Comparison of ENCODE assay signal across 8 mouse cellular contexts in genomic region chr5:23433720-23434597, GRCm38 (mm10). TPM values are rescaled to one million over a fixed set of nuclear protein-coding genes. Genes with fewer than 3 reads are reported as not detected.
DNase-seq lines count a peak whose midpoint lies in the region; ATAC-seq lines count a peak whose summit lies in the region.

Gene Kmt2e (plus strand): TSS chr5:23434441.

- ATAC-seq in intestine, embryonic 14.5 days (replicated peaks; ENCODE audit: low FRiP score, low TSS enrichment, low read depth), result peak; percentile 78
- ATAC-seq in megakaryocyte-erythroid progenitor cell, adult 5-6 weeks (replicated peaks; ENCODE audit: low FRiP score, low TSS enrichment, poor library complexity, severe bottlenecking), result peak; percentile 45

- peak within 1 kb of the TSS; percentile 100 for H3K27ac ChIP-seq in intestine, embryonic 14.5 days (ENCODE audit: low read depth)

- peak within 1 kb of the TSS; percentile 68 for H3K4me2 ChIP-seq in intestine, embryonic 14.5 days (ENCODE audit: low read length)

- H3K4me3 ChIP-seq in intestine, embryonic 14.5 days (ENCODE audit: low read depth, low read length), result peak within 1 kb of the TSS; percentile 84

- intact Hi-C loops in left cerebral cortex, postnatal 14 days (cut with DNase I), result loop anchor here (2.0 kb wide), 1 partner anchor 15 kb away; no protein-coding TSS in a partner anchor

- H3K27me3 ChIP-seq in intestine, embryonic 14.5 days (replicated peaks; ENCODE audit: control insufficient read depth, insufficient read depth, low read length), result no peaks in the 10 kb centered on the region

- H3K36me3 ChIP-seq in intestine, embryonic 14.5 days (ENCODE audit: control insufficient read depth, insufficient read depth, low read length), result no peaks in the 10 kb centered on the region

- peak; percentile 94 for DNase-seq in adrenal gland, adult 2 months
- DNase-seq in embryo, embryonic 11 days, result peak; percentile 93
- peak; percentile 94 for DNase-seq in gastrocnemius, postnatal 25 days
- peak; percentile 93 for DNase-seq in intestine, embryonic 14.5 days (ENCODE audit: low spot score)
- peak; percentile 93 to 97 for DNase-seq in left cerebral cortex, postnatal 14 days (ENCODE audit: low spot score in 2 of 2)
- DNase-seq in right cerebral cortex, postnatal 14 days, result peak; percentile 92
- DNase-seq in urinary bladder, postnatal 25 days (ENCODE audit: low spot score), result peak; percentile 91

- peak within 1 kb of the TSS; percentile 100 for H3K9ac ChIP-seq in intestine, embryonic 14.5 days (ENCODE audit: low read length)

- H3K4me1 ChIP-seq in intestine, embryonic 14.5 days (replicated peaks; ENCODE audit: control insufficient read depth, insufficient read depth, low read length), result peaks cover 18% of the 10 kb centered on the region

- no peaks in the 10 kb centered on the region for H3K9me3 ChIP-seq in intestine, embryonic 14.5 days (ENCODE audit: control insufficient read depth, low read length)

- WGBS in intestine, embryonic 14.5 days, result under 1% methylated on average over 69 of the region's 85 CpGs

RNA-seq across cellular contexts. Expression of gene Kmt2e, which starts in this region (rescaled TPM):
- total RNA-seq in adrenal gland, adult 2 months (2021), result 10 to 100 TPM; 59.1 to 67.9 TPM
- 12.5 and 16.7 TPM in 2 replicates for polyA plus RNA-seq in adrenal gland, adult 2 months (2012; rRNA removed)
- 10 to 100 TPM; 20.5 to 24.2 TPM for total RNA-seq in gastrocnemius, postnatal 25 days (2021)
- 80.7 and 85.5 TPM in 2 replicates for polyA plus RNA-seq in intestine, embryonic 14.5 days (2014; fragmentation: Nextera tagmentation; extraction: Ambion mirVana)
- total RNA-seq in left cerebral cortex, postnatal 14 days (2021), result 100 to 1,000 TPM; 103 to 107 TPM
- total RNA-seq in megakaryocyte-erythroid progenitor cell, adult 5-6 weeks (2014; fragmentation: Nextera tagmentation), result 76.3 and 85.2 TPM in 2 replicates
- total RNA-seq in megakaryocyte-erythroid progenitor cell, adult 5-6 weeks (2017), result 36.9 and 85.3 TPM in 2 replicates

Comparison
In these comparisons a context has a peak if more than half of its experiments do, and no peak if none do; other contexts are left out.
1. Peak in every context shown above with its lines: DNase-seq, ATAC-seq, H3K4me3 ChIP-seq and H3K27ac ChIP-seq.